Mouse (Mus musculus) heart, postnatal 4 days (tissue): ENCODE measurements around the gene Lpcat3. TPM values are rescaled to one million over a fixed set of nuclear protein-coding genes. Genes with fewer than 3 reads are reported as not detected.
A peak's percentile ranks its signal among the peaks of the same experiment; 100 is the strongest.

ENCODE experiments used
- DNase-seq: peaks from one replicate; pipeline ENCODE4 v3.0.0; 2021
- total RNA-seq, 2 experiments: library from RNA; stranded (reverse); gene quantifications; 2 replicates each; pipeline ENCODE4 v1.2.3; 2021

Lpcat3 gene
- total RNA-seq, 2 experiments from 2014 or later, result 53.5 to 55.8 TPM

GRCm38 (mm10) chr6:124708289-124708889 is 45.6 kb downstream of the Lpcat3 start:
- no peak for DNase-seq

- DNase-seq, result peak; percentile 99
Observed at GRCm38 (mm10) chr6:124711824-124712782, 49.3 kb downstream of the Lpcat3 start, which contains the start of the genes Emg1 and Phb2. Emg1 (minus strand) TSS chr6:124712178. Phb2 (plus strand) TSS chr6:124712336.

GRCm38 (mm10) chr6:124712918-124713317 is 50.1 kb downstream of the Lpcat3 start:
- no peak for DNase-seq

GRCm38 (mm10) chr6:124716864-124717490 is 54.1 kb downstream of the Lpcat3 start:
- peak; percentile 64 for DNase-seq

GRCm38 (mm10) chr6:124717968-124718367 is 55.1 kb downstream of the Lpcat3 start:
- no peak for DNase-seq

GRCm38 (mm10) chr6:124718703-124719102 is 55.9 kb downstream of the Lpcat3 start:
- no peak for DNase-seq

GRCm38 (mm10) chr6:124719354-124719978 is 56.6 kb downstream of the Lpcat3 start:
- no peak for DNase-seq

- DNase-seq, result no peak
Observed at GRCm38 (mm10) chr6:124720904-124721303, 58.1 kb downstream of the Lpcat3 start.

- peak; percentile 61 for DNase-seq
Observed at GRCm38 (mm10) chr6:124722876-124723473, 60.1 kb downstream of the Lpcat3 start.

- no peak for DNase-seq
Observed at GRCm38 (mm10) chr6:124723541-124723940, 60.7 kb downstream of the Lpcat3 start.

- no peak for DNase-seq
Observed at GRCm38 (mm10) chr6:124724472-124724871, 61.6 kb downstream of the Lpcat3 start.

- no peak for DNase-seq
Observed at GRCm38 (mm10) chr6:124728621-124729020, 65.8 kb downstream of the Lpcat3 start.

- DNase-seq, result no peak
Observed at GRCm38 (mm10) chr6:124729850-124730705, 67.3 kb downstream of the Lpcat3 start.

- DNase-seq, result no peak
Observed at GRCm38 (mm10) chr6:124731038-124731437, 68.2 kb downstream of the Lpcat3 start.

- DNase-seq, result no peak
Observed at GRCm38 (mm10) chr6:124732476-124733370, 69.9 kb downstream of the Lpcat3 start.

- DNase-seq, result no peak
Observed at GRCm38 (mm10) chr6:124734417-124734816, 71.6 kb downstream of the Lpcat3 start.

- no peak for DNase-seq
Observed at GRCm38 (mm10) chr6:124737040-124737439, 74.2 kb downstream of the Lpcat3 start.

GRCm38 (mm10) chr6:124738511-124739023 is 75.7 kb downstream of the Lpcat3 start, which contains the start of gene Ptpn6:
Ptpn6 (minus strand) TSS chr6:124738714.
- DNase-seq, result no peak

- no peak for DNase-seq
Observed at GRCm38 (mm10) chr6:124739231-124739796, 76.5 kb downstream of the Lpcat3 start.
